Comparison of ENCODE assay signal across 9 mouse cellular contexts in genomic region chr9:63862427-63862826, GRCm38 (mm10).
A peak's percentile ranks its signal among the peaks of the same experiment; 100 is the strongest.
DNase-seq lines count a peak whose midpoint lies in the region; ATAC-seq and TF ChIP-seq lines count a peak whose summit lies in the region.
"Had no signal": no experiment of that assay in that cellular context is flagged by ENCODE, and none has a peak within 500 bp of the region (broad histone marks: within the 10 kb centered on the region; RNA-seq: fewer than 3 reads in every experiment).

No protein-coding gene starts in this region.

- H3K36me3 ChIP-seq in liver, embryonic 14.5 days (replicated peaks; ENCODE audit: control insufficient read depth, insufficient read depth, low read depth), result no peaks in the 10 kb centered on the region
- no peaks in the 10 kb centered on the region for H3K36me3 ChIP-seq in liver, embryonic 12.5 days
- H3K36me3 ChIP-seq: embryonic facial prominence, embryonic 15.5 days had no signal

- TF ChIP-seq CTCF in liver, embryonic 14.5 days (IDR thresholded peaks at IDR 0.05; ENCODE audit: low read depth), result peak; percentile 33

- 25% methylated on average over 6 of the region's 6 CpGs for WGBS in liver, embryonic 14.5 days (ENCODE audit: insufficient replicate concordance)
- 24% methylated on average over 6 of the region's 6 CpGs for WGBS in liver, embryonic 12.5 days (ENCODE audit: insufficient replicate concordance)

- no peaks in the 10 kb centered on the region for H3K9me3 ChIP-seq in liver, embryonic 14.5 days (ENCODE audit: control insufficient read depth, low read length)
- no peaks in the 10 kb centered on the region for H3K9me3 ChIP-seq in liver, embryonic 12.5 days (replicated peaks)
- H3K9me3 ChIP-seq: embryonic facial prominence, embryonic 15.5 days had no signal

- no peaks in the 10 kb centered on the region for H3K4me1 ChIP-seq in liver, embryonic 14.5 days (replicated peaks; ENCODE audit: control insufficient read depth in 2 of 2, insufficient read depth in 2 of 2, low read length in 1 of 2)
- 0 out of 2 replicates have a peak, but pooled peaks cover 5% of the 10 kb centered on the region for H3K4me1 ChIP-seq in liver, embryonic 12.5 days
- H3K4me1 ChIP-seq: embryonic facial prominence, embryonic 15.5 days had no signal

- ATAC-seq in liver, embryonic 14.5 days (ENCODE audit: insufficient read depth), result no peak
- ATAC-seq in liver, embryonic 12.5 days, result no peak

- peak; percentile 33 for DNase-seq in adrenal gland, adult 2 months
- no peak for DNase-seq in adrenal gland, postnatal 25 days
- DNase-seq in liver, embryonic 14.5 days (ENCODE audit: low read depth in 3 of 3, low spot score in 3 of 3), result peak in 1 of 3 experiments; percentile 19
- peak; percentile 49 for DNase-seq in c-Kit-positive CD71-negative TER-119-negative erythroid progenitor cells, embryonic 14.5 days (ENCODE audit: low read depth)
- DNase-seq in mesoderm, embryonic 11.5 days (ENCODE audit: low read depth, low spot score), result peak; percentile 76
- no peak for DNase-seq in cerebellum, postnatal 4 days (ENCODE audit: low spot score in 2 of 2)
- DNase-seq in cerebellum, adult 9-11 months, result no peak

- TF ChIP-seq EP300 in liver, embryonic 14.5 days (IDR thresholded peaks at IDR 0.05; ENCODE audit: low read depth), result no peak

- H3K27ac ChIP-seq in liver, embryonic 14.5 days, result no peak overlapping the region
- H3K27ac ChIP-seq in liver, embryonic 12.5 days, result no peak overlapping the region
- H3K27ac ChIP-seq: embryonic facial prominence, embryonic 15.5 days had no signal

- H3K4me3 ChIP-seq in liver, embryonic 14.5 days (ENCODE audit: insufficient read depth in 1 of 2, low read depth in 2 of 2, low read length in 2 of 2), result no peak overlapping the region
- no peak overlapping the region for H3K4me3 ChIP-seq in liver, embryonic 12.5 days
- H3K4me3 ChIP-seq: embryonic facial prominence, embryonic 15.5 days had no signal

- H3K27me3 ChIP-seq in liver, embryonic 14.5 days (ENCODE audit: control insufficient read depth, insufficient read depth, low read length), result no peaks in the 10 kb centered on the region
- H3K27me3 ChIP-seq in liver, embryonic 12.5 days (replicated peaks), result no peaks in the 10 kb centered on the region
- H3K27me3 ChIP-seq: embryonic facial prominence, embryonic 15.5 days had no signal

- H3K4me2 ChIP-seq in liver, embryonic 14.5 days (ENCODE audit: low read depth), result no peak overlapping the region
- H3K4me2 ChIP-seq in liver, embryonic 12.5 days, result no peak overlapping the region
- H3K4me2 ChIP-seq: embryonic facial prominence, embryonic 15.5 days had no signal

- H3K9ac ChIP-seq in liver, embryonic 14.5 days (replicated peaks), result no peak overlapping the region
- H3K9ac ChIP-seq in liver, embryonic 12.5 days, result no peak overlapping the region
- H3K9ac ChIP-seq: embryonic facial prominence, embryonic 15.5 days had no signal

Comparison
In these comparisons a context has a peak if more than half of its experiments do, and no peak if none do; other contexts are left out.
1. DNase-seq: peak in adrenal gland, adult 2 months (single experiment), c-Kit-positive CD71-negative TER-119-negative erythroid progenitor cells, embryonic 14.5 days (single experiment) and mesoderm, embryonic 11.5 days (single experiment); none in adrenal gland, postnatal 25 days (single experiment), cerebellum, postnatal 4 days (0 of 2) and cerebellum, adult 9-11 months (single experiment).